Mouse (Mus musculus): ENCODE data around the gene Ift88. TPM values are rescaled to one million over a fixed set of nuclear protein-coding genes. Genes with fewer than 3 reads are reported as not detected.

Gene Ift88
- polyA plus RNA-seq (2012; ENCODE audit: insufficient read depth, low replicate concordance) = 0.11 TPM in 1 of 2 replicates, not detected in the other

GRCm38 (mm10) chr14:57423432-57424211, at the start of gene Ift88:
Gene Ift88 (plus strand): TSS chr14:57424062.
- H3K9me3 ChIP-seq = no peaks in the 10 kb centered on the region
- no peaks in the 10 kb centered on the region for H3K36me3 ChIP-seq (replicated peaks; ENCODE audit: low read length)
- peak within 1 kb of the TSS; percentile 98 for H3K4me3 ChIP-seq (replicated peaks)
- peak; percentile 98 for TF ChIP-seq FLI1 (IDR thresholded peaks at IDR 0.05; ENCODE audit: low read length)
- no peak for TF ChIP-seq GATA1 (IDR thresholded peaks at IDR 0.05; ENCODE audit: borderline replicate concordance, low read length)
- H3K27me3 ChIP-seq (replicated peaks) = peaks cover 2% of the 10 kb centered on the region
- H3K4me1 ChIP-seq = peaks cover 10% of the 10 kb centered on the region

DNA sequence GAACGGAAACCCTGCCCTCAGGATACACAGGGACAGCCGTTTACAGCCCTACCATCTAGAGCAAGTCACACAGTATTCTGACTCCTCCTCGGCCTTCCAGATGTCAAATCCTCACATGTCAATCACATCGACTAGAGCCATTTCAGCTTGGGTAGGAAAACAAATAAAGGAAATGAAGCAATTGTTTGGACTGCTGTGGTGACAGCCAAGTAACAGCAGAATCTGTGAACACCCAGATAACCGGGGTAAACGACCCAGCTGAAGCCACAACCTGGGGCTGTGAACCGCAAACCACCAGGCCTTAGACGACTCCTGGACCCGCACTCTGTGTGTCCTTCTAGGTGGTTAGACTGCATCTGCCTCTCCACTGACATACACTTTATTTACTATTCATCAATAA, 48.7 kb upstream of the Ift88 start:
- Histone ChIP-seq H3K36me3 (replicated peaks; ENCODE audit: low read length) (peaks cover 6% of the 10 kb centered on the region), H3K4me3 (replicated peaks) (no peak overlapping the region), H3K9me3 (no peaks in the 10 kb centered on the region), H3K4me1 (peaks cover 10% of the 10 kb centered on the region; the same call in 1 of the 2 replicates), H3K27me3 (replicated peaks) (no peaks in the 10 kb centered on the region)
- TF ChIP-seq GATA1 (IDR thresholded peaks at IDR 0.05; ENCODE audit: borderline replicate concordance, low read length) (no peak), FLI1 (IDR thresholded peaks at IDR 0.05; ENCODE audit: low read length) (no peak)

- Histone ChIP-seq H3K4me3 (replicated peaks) (no peak overlapping the region), H3K36me3 (replicated peaks; ENCODE audit: low read length) (peaks cover 6% of the 10 kb centered on the region), H3K9me3 (no peaks in the 10 kb centered on the region), H3K4me1 (peaks cover 12% of the 10 kb centered on the region; the same call in 1 of the 2 replicates), H3K27me3 (replicated peaks) (no peaks in the 10 kb centered on the region)
- TF ChIP-seq GATA1 (IDR thresholded peaks at IDR 0.05; ENCODE audit: borderline replicate concordance, low read length) = no peak
- TF ChIP-seq FLI1 (IDR thresholded peaks at IDR 0.05; ENCODE audit: low read length) = no peak
Observed at GRCm38 (mm10) chr14:57376016-57376415, 47.8 kb upstream of the Ift88 start.

GRCm38 (mm10) chr14:57376956-57377355, 46.9 kb upstream of the Ift88 start:
- H3K9me3 ChIP-seq = no peaks in the 10 kb centered on the region
- H3K36me3 ChIP-seq (replicated peaks; ENCODE audit: low read length) = peaks cover 6% of the 10 kb centered on the region
- TF ChIP-seq GATA1 (IDR thresholded peaks at IDR 0.05; ENCODE audit: borderline replicate concordance, low read length) = no peak
- TF ChIP-seq FLI1 (IDR thresholded peaks at IDR 0.05; ENCODE audit: low read length) = no peak

DNA sequence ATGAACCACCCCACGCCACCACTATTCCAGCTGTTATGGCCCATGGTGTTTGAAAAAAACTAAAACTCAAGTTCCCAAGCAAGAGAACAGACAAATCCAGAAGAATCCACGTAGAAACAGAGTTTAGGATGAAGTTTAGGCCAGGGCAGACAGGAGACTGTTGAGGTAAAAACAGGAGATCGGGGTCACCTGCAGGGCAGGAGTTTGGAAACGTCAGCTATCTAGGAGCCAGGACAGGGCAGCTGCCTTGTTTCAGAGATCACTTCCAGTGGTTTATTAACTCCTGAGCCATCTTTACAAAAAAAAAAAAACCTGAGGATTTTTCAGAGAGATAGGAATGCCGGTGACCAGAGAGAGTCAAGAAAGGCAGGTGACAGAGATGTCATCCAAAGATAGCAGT, 46.3 kb upstream of the Ift88 start:
- Histone ChIP-seq H3K4me3 (replicated peaks) (no peak overlapping the region), H3K36me3 (replicated peaks; ENCODE audit: low read length) (peaks cover 6% of the 10 kb centered on the region), H3K4me1 (peaks cover 12% of the 10 kb centered on the region; the same call in 1 of the 2 replicates), H3K9me3 (no peaks in the 10 kb centered on the region), H3K27me3 (replicated peaks) (no peaks in the 10 kb centered on the region)
- TF ChIP-seq FLI1 (IDR thresholded peaks at IDR 0.05; ENCODE audit: low read length) (no peak), GATA1 (IDR thresholded peaks at IDR 0.05; ENCODE audit: borderline replicate concordance, low read length) (no peak)

More at GRCm38 (mm10) chr14:57376956-57377355, 46.9 kb upstream of the Ift88 start:
- no peak overlapping the region for H3K4me3 ChIP-seq (replicated peaks)
- no peaks in the 10 kb centered on the region for H3K27me3 ChIP-seq (replicated peaks)
- peaks cover 12% of the 10 kb centered on the region; the same call in 1 of the 2 replicates for H3K4me1 ChIP-seq

- H3K9me3 ChIP-seq = no peaks in the 10 kb centered on the region
- H3K4me3 ChIP-seq (replicated peaks) = no peak overlapping the region
- H3K27me3 ChIP-seq (replicated peaks) = no peaks in the 10 kb centered on the region
- TF ChIP-seq FLI1 (IDR thresholded peaks at IDR 0.05; ENCODE audit: low read length) (no peak), GATA1 (IDR thresholded peaks at IDR 0.05; ENCODE audit: borderline replicate concordance, low read length) (no peak)
- H3K36me3 ChIP-seq (replicated peaks; ENCODE audit: low read length) = no peaks in the 10 kb centered on the region
- H3K4me1 ChIP-seq = peaks cover 6% of the 10 kb centered on the region; the same call in 1 of the 2 replicates
Observed at GRCm38 (mm10) chr14:57385667-57386066, 38.2 kb upstream of the Ift88 start.

DNA sequence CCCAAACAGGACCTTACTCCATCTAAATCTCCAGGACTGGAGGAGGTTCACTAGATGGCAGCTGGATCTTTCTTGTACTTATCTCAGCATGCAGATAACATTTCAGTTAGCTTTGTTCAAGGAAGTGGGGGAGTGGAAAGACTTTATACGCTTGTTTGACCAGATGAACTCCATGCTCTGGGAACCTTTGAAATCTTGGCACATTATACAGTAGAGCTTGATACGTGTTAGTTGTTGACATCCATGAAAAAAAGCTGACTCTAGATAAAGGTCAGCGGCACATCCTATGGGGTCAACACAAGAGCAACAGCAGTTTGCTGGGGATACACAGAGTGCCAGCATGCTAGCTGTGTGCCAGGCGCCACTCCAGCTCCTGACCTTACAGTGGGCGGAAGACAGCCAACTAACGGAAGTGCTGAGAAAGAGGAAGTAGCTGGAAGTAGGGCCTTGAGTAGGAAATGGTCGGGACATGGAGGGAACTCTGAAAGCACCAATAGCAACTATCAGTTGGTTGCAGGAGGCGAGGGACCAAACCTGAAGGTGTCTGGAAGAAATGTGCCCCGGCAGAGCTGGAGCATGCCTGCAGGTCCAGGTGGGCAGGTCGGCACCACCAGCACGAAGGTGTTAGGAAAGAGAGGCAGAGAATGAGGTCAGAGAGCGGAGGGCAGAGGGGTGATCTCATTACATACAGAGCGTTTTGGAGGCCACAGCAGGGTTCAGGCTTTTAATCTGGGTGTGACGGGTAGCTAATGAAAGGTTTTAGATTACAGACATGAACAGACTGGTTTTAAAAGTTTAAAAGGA, 36.9 kb upstream of the Ift88 start:
- H3K4me1 ChIP-seq = peaks cover 11% of the 10 kb centered on the region
- no peaks in the 10 kb centered on the region for H3K36me3 ChIP-seq (replicated peaks; ENCODE audit: low read length)
- no peaks in the 10 kb centered on the region for H3K9me3 ChIP-seq
- H3K4me3 ChIP-seq (replicated peaks) = no peak overlapping the region
- TF ChIP-seq FLI1 (IDR thresholded peaks at IDR 0.05; ENCODE audit: low read length) (no peak), GATA1 (IDR thresholded peaks at IDR 0.05; ENCODE audit: borderline replicate concordance, low read length) (no peak)
- no peaks in the 10 kb centered on the region for H3K27me3 ChIP-seq (replicated peaks)

- Histone ChIP-seq H3K36me3 (replicated peaks; ENCODE audit: low read length) (no peaks in the 10 kb centered on the region), H3K4me1 (peaks cover 15% of the 10 kb centered on the region), H3K4me3 (replicated peaks) (no peak overlapping the region), H3K9me3 (no peaks in the 10 kb centered on the region), H3K27me3 (replicated peaks) (no peaks in the 10 kb centered on the region)
- TF ChIP-seq FLI1 (IDR thresholded peaks at IDR 0.05; ENCODE audit: low read length) = no peak
- TF ChIP-seq GATA1 (IDR thresholded peaks at IDR 0.05; ENCODE audit: borderline replicate concordance, low read length) = no peak
Observed at GRCm38 (mm10) chr14:57391621-57392020, 32.2 kb upstream of the Ift88 start.

DNA sequence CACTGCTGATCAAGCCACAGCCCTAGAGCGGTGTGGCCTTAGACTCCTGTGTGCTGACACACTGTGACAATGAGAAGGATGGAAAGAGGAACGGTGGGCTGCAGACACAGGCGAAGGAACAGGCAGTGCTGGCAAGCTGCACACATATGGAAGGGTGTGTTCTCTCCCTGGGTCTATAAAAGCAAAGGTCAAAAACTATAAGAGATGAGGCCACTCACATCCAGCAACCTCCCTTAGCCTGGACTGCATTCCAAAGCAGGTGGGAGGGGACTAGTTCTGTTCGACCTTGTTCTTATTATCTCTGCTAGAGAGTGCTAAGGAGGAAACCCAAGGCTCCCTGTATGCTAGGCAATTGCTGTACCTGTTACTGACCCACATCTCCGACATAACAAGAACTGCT, 31.6 kb upstream of the Ift88 start:
- no peak overlapping the region for H3K4me3 ChIP-seq (replicated peaks)
- H3K4me1 ChIP-seq = peaks cover 12% of the 10 kb centered on the region
- H3K27me3 ChIP-seq (replicated peaks) = peaks cover 3% of the 10 kb centered on the region
- no peak for TF ChIP-seq GATA1 (IDR thresholded peaks at IDR 0.05; ENCODE audit: borderline replicate concordance, low read length)
- no peak for TF ChIP-seq FLI1 (IDR thresholded peaks at IDR 0.05; ENCODE audit: low read length)
- H3K9me3 ChIP-seq = no peaks in the 10 kb centered on the region
- H3K36me3 ChIP-seq (replicated peaks; ENCODE audit: low read length) = no peaks in the 10 kb centered on the region

Measured in megakaryocyte, embryonic 14.5 days (primary cell).